Mouse (Mus musculus) T-helper 17 cell (primary cell): ENCODE measurements around the gene Pet2.

ENCODE experiments used
- in situ Hi-C, 2 experiments: fragments of 300-600 bp; cut with MboI, MseI; formaldehyde crosslinking; loops; 1 replicate in 1 of 2; 2 replicates in 1 of 2; pipeline ENCODE4 v1.15.1; 2025; ENCODE audit warnings: high pct_unique_total_duplicates in 2 of 2

The Pet2 gene

GRCm38 (mm10) chrX:89409589-89409988 is at the start of gene Pet2:
TSS of gene Pet2 (minus strand) at chrX:89409689.
- in situ Hi-C loops = no loop called here
